Mouse (Mus musculus) Patski (cell line): ENCODE measurements at regions not wholly inside any gene's neighbourhood (a gene's known extent, or its start where the extent isn't known, plus 50 kb on each side); places are given as distances from the start of the nearest gene placed in this dataset.

Experiments
- ATAC-seq: fragments of 100-300 bp; one replicate; pipeline ENCODE4 v1.8.0; 2021
- CTCF ChIA-PET: fragments of 350-600 bp; sonication (Branson Sonifier 250); formaldehyde crosslinking; loops from one replicate; lab custom pipeline; 2022; ENCODE audit warnings: inconsistent platforms; lab: Charles Lee
- POLR2A ChIA-PET: fragments of 350-600 bp; sonication (Branson Sonifier 250); formaldehyde crosslinking; loops from one replicate; lab custom pipeline; 2022; ENCODE audit warnings: antibody characterized with exemption, inconsistent platforms; lab: Charles Lee
- DNase-seq: peaks from one replicate; pipeline ENCODE4 v3.0.0-alpha.2; 2011; ENCODE audit warnings: low read depth, low spot score
- H3K27me3 ChIP-seq: fragments of 371-371 bp; one replicate; pipeline ENCODE4 v1.5.1; 2021
- CTCF ChIP-seq: fragments of 100-300 bp; IDR thresholded peaks from one replicate; pipeline ENCODE4 v1.5.1; 2021
- in situ Hi-C: fragments of 300-500 bp; cut with MboI; formaldehyde crosslinking; loops from 3 replicates; pipeline ENCODE4 v1.11.1; 2018; ENCODE audit warnings: low pct_unique_long_range_greater_than_20kb, mixed read lengths

DNA sequence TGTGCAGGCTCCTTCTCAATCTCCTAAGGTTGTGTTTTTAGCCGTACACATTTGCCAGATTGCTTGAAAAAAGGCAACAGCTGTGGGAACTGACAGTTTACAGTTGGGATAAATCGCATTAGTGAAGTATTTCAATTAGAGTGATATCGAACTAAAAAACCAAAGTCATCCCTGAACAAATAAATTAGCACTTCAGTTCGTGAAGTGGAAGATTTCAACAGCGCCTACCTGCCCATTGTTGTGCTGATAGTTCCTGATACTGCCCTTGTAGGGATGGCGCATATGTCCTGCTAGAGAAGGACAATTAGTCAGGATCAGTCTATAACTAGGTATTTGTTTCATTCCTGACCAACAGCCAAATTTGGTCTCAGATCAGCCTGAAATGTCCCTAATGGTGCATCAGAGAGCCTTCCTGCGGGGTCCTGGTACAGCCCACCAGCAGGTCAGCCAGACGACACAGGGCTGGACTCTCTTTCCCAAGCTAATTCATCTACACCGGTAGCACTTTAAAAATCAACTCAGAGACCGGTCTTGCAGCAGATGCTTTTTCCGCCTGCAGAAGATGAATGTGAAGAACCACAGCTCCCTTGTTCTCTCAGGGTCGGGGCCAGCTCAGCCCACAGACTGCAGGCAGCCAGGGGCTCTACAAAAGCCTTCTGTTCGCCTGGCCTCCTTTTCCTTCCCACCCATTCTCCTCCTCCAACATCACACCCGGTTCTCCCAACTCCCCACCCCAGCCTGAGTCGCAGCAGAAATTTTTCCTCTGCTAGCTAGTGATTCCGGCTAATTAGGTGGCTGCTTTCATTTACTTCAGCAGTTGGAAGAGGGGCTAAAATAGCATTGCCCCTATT is 146.1 kb downstream of the Psat1 start:
- TF ChIP-seq CTCF: no peak
- in situ Hi-C loops: no loop called here
- ATAC-seq (no peak), DNase-seq (no peak)
- CTCF ChIA-PET: interaction anchor here (0.6 to 1.9 kb wide), 13 partner anchors 9 to 458 kb away, joined by 3 to 13 read pairs (median 3); no protein-coding TSS in a partner anchor
- POLR2A ChIA-PET: no interaction called here
- peaks cover 73% of the 10 kb centered on the region for H3K27me3 ChIP-seq

DNA sequence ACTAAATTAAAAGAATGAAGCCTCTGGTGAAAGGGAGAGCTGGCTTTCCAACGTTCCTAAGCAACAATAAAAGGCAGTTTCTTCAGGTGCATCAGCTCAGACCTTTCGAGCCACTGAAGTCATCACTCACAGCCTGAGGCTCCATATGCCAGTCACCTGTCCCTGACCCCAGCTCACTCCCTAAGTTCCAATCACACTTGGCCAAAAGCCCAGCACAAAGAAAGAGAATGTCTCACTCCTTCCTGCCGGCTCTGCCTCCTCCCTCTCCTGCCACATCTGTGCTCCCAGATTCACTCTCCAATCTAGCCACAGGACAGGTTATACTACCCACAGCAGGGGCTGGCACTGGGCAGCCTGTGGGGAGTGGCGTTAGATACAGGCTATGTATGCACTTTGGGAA is 150.7 kb downstream of the Psat1 start:
- ATAC-seq (no peak), DNase-seq (no peak)
- H3K27me3 ChIP-seq: peaks cover 76% of the 10 kb centered on the region
- POLR2A ChIA-PET: no interaction called here
- in situ Hi-C loops: loop anchor here (25.0 kb wide), 1 partner anchor 1809 kb away; no protein-coding TSS in a partner anchor
- no peak for TF ChIP-seq CTCF
- CTCF ChIA-PET: interaction anchor here (1.4 kb wide), 1 partner anchor 14 kb away, joined by 3 read pairs; no protein-coding TSS in a partner anchor

GRCm38 (mm10) chr19:15791942-15792341 is 155.2 kb downstream of the Psat1 start:
- TF ChIP-seq CTCF: no peak
- ChIA-PET CTCF (interaction anchor here (2.6 kb wide), 1 partner anchor 10 kb away, joined by 13 read pairs; no protein-coding TSS in a partner anchor), POLR2A (no interaction called here)
- H3K27me3 ChIP-seq: peaks cover 84% of the 10 kb centered on the region
- DNase-seq: no peak
- ATAC-seq: no peak
- in situ Hi-C loops: loop anchor here (25.0 kb wide), 1 partner anchor 1805 kb away; no protein-coding TSS in a partner anchor

GRCm38 (mm10) chr19:15791264-15791913 is 155.7 kb downstream of the Psat1 start:
- H3K27me3 ChIP-seq: peaks cover 84% of the 10 kb centered on the region
- no peak for ATAC-seq
- CTCF ChIA-PET: interaction anchor here (2.6 kb wide), 1 partner anchor 10 kb away, joined by 13 read pairs; no protein-coding TSS in a partner anchor
- no peak for DNase-seq
- POLR2A ChIA-PET: no interaction called here
- in situ Hi-C loops: loop anchor here (25.0 kb wide), 1 partner anchor 1804 kb away; no protein-coding TSS in a partner anchor
- TF ChIP-seq CTCF: no peak

DNA sequence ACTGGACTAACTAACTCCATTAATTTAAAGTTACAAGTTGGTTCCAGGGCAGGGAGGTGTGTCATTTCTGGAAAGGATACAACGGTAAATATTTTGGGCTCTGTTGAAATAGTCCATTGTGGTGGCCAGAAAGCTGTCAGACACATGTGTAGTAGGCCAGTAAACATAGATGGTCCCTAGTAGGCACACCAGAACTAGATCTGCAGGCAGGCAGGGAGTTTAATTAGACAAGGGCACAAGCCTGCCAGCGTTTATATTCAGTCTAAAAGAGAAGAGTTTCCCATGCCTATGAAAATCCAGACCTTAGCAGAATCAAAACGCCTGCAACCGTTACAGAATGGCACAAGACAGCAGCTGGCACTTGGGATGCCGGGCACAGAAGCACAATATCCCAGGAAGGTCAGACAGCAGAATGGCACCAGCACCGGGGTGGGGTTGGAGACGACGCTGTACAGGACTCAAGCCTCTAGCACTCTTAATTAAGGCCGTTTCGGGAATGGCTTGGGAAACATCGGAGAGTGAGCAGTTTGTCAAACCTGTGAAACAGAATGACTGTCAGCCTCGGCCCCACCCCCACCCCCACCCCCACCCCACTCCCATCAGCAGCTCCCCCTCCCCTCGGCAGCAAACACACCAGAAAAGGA is 156.4 kb downstream of the Psat1 start:
- ChIA-PET CTCF (interaction anchor here (2.6 kb wide), 1 partner anchor 11 kb away, joined by 13 read pairs; no protein-coding TSS in a partner anchor), POLR2A (no interaction called here)
- DNase-seq (no peak), ATAC-seq (no peak)
- TF ChIP-seq CTCF: no peak
- H3K27me3 ChIP-seq: peaks cover 82% of the 10 kb centered on the region
- in situ Hi-C loops: loop anchor here (25.0 kb wide), 1 partner anchor 1803 kb away; no protein-coding TSS in a partner anchor

- TF ChIP-seq CTCF: no peak
- peaks cover 76% of the 10 kb centered on the region for H3K27me3 ChIP-seq
- no peak for DNase-seq
- ATAC-seq: no peak
- POLR2A ChIA-PET: no interaction called here
- CTCF ChIA-PET: no interaction called here
- in situ Hi-C loops: loop anchor here (25.0 kb wide), 1 partner anchor 1802 kb away; no protein-coding TSS in a partner anchor
Observed at GRCm38 (mm10) chr19:15789741-15790140, 157.4 kb downstream of the Psat1 start.

DNA sequence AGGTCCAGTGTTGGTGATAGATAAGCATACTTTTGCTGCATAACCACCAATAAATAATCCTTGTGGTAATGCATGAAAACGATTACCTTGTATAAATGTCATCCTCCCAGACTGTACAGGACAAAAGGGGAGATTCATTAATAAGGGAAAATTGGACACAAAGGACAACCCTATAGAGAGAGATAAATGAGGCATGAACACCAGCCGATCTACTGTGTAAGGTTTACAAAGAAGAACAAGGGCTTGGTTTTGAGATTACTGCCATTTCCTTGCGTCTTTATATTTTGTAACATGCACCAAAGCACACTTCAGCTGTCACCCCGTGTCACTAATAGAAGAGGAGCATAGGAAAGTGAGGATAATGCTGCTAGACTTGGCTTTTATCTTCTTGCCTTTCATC is 162.5 kb downstream of the Psat1 start:
- ATAC-seq: no peak
- in situ Hi-C loops: loop anchor here (25.0 kb wide), 1 partner anchor 1797 kb away; no protein-coding TSS in a partner anchor
- TF ChIP-seq CTCF: no peak
- peaks cover 65% of the 10 kb centered on the region for H3K27me3 ChIP-seq
- DNase-seq: no peak
- ChIA-PET POLR2A (no interaction called here), CTCF (no interaction called here)

DNA sequence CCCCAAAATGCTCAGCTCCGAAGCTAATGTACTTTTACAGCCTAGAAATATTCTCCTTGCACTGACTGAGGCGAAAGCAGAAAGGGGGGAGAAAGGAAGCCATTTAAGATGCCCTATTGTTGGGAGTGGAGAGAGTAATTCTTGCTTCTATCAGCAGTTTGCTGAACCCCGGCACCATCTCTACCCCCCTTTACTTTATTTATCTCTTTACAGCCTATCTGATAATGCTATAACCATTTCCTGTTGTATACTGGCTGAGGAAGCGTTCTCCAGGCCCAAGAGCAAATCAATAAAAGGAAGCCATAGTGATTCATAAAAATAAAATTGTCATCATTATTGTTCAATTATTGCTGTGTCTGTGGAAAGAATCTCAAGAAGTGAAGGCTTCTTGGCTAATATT is 177.5 kb downstream of the Psat1 start:
- DNase-seq (no peak), ATAC-seq (no peak)
- TF ChIP-seq CTCF: no peak
- ChIA-PET POLR2A (no interaction called here), CTCF (no interaction called here)
- peaks cover 59% of the 10 kb centered on the region for H3K27me3 ChIP-seq
- in situ Hi-C loops: no loop called here

DNA sequence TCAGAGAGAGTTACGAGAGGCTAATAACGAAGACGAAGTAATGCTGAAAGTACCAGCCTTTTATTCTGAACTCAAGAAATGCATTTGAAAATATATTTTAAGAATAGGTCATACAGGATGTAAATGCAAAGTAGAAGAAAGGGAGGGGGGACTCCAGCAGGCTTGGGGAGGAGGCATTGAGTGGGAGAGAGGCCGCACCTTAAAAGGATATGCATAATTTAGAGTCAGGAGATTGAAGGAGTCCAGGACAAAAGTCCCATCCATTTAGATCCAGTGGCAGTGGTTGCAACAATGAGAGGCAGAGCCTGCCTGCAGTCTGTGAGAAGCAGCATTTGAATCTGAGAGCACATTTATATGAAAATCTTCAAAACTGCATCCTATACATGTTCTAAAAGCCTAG is 186.1 kb downstream of the Psat1 start:
- DNase-seq (no peak), ATAC-seq (no peak)
- ChIA-PET POLR2A (no interaction called here), CTCF (no interaction called here)
- in situ Hi-C loops: no loop called here
- H3K27me3 ChIP-seq: peaks cover 59% of the 10 kb centered on the region
- no peak for TF ChIP-seq CTCF

DNA sequence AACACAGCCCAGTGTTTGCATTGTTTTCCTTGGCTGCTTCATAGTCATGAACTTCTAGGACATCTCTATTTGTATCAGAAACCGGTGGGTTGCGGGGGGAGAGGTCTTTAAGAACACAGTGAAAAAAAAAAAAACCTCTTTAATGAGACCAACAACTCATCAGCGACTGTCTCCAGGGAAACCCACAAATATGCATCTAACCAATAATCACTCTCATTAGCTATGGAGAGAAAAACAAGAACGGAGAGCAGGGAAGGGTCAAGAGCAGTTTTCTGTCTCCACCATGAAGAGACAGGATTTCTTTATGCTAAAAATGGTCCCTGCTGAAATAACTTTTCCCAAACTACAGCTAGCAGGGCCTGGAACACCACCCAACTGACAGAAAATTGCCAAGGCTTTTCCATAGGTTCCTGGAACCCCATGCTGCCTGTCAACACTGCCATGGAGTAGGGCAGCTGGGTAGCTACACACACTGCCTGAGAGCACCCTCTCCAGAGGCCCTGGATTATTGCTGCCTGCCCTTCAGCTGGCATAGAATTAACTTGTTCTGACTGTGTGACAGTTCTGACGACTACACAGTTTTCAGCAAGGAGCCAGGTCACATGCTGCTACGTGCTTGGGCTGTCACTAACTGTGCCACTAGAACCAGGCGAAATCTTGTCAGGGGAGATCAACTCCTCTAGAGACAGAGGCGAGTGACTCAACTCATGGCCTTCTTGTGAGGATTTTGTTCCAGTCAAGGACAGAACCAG is 201.9 kb downstream of the Psat1 start:
- H3K27me3 ChIP-seq: peaks cover 51% of the 10 kb centered on the region
- ChIA-PET CTCF (no interaction called here), POLR2A (no interaction called here)
- ATAC-seq: no peak
- TF ChIP-seq CTCF: no peak
- no peak for DNase-seq
- in situ Hi-C loops: no loop called here
